Mouse (Mus musculus) adrenal gland, adult 2 months (tissue): ENCODE results near the gene Ap1m1. TPM values are rescaled to one million over a fixed set of nuclear protein-coding genes. Genes with fewer than 3 reads are reported as not detected.

Experiments
- DNase-seq: peaks from one replicate; pipeline ENCODE4 v3.0.0; 2021
- polyA plus RNA-seq: library from polyadenylated mRNA; depleted of rRNA; stranded (reverse); fragments of >200 nt; gene quantifications from 2 replicates; pipeline ENCODE4 v1.2.3, GENCODE M21; 2012
- total RNA-seq, 2 experiments: library from RNA; stranded (reverse); gene quantifications; 2 replicates each; pipeline ENCODE4 v1.2.3; 2021

Gene Ap1m1
- total and polyA plus RNA-seq, 3 experiments = 66.3 to 75.1 (median 67.8) TPM

DNA sequence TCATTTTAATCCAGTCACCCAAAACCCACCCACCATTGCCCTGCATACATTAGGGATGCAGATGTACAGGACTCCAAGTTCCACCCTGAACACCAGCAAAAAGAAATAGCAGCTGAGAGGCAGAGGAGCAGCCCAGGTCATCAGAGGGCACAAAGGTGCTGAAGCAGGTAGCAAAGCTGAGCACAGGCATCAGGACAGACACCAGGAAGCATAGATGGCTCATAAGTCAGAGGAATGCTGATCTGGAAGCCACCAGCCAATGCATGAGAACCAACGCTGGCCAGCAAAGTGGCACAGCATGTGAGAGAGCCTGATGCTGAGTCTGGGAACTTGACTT lies 18.1 kb downstream of the Ap1m1 start:
- no peak for DNase-seq

DNA sequence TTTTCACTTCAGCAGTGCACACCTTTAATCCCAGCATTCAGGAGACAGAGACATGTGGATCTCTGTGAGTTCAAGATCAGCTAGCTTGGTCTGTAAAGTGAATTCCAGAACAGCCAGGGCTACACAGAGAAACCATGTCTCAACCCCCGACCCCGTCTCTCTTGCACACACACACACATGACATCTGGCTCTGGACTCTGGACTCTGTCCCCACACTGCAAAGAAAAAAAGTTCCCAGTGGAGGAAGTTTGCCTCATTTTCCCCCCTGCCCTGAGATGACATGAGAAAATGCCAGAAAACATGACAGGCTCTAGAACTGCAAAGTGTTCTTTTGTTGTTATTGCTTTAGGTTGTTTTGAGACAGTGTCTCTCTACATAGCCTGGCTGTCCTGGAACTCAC lies 20.0 kb downstream of the Ap1m1 start:
- no peak for DNase-seq

- DNase-seq = no peak
These were observed 20.8 kb downstream of the Ap1m1 start for GRCm38 (mm10) chr8:72260585-72260984.

DNA sequence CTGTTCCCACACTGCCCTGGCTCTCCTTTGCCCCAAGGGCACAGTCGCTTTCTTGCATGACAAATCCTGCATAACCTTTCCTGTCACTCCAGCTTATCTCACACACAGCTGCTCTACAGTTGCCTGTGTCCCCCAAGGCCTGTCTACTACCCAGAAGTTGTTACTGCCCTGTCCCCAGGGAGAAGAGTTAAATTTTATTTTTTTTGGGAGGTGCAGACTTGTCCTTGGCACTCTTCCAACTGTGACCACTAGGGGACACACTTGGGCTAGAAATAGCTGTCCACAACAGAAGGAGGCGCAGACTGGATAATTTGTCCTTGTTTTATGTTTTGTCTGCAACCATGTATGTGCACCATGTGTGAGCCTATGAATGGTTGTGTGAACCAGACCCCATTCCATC lies 21.2 kb downstream of the Ap1m1 start:
- peak; percentile 80 for DNase-seq

- no peak for DNase-seq
These were observed 21.6 kb downstream of the Ap1m1 start for GRCm38 (mm10) chr8:72261431-72261830.

DNA sequence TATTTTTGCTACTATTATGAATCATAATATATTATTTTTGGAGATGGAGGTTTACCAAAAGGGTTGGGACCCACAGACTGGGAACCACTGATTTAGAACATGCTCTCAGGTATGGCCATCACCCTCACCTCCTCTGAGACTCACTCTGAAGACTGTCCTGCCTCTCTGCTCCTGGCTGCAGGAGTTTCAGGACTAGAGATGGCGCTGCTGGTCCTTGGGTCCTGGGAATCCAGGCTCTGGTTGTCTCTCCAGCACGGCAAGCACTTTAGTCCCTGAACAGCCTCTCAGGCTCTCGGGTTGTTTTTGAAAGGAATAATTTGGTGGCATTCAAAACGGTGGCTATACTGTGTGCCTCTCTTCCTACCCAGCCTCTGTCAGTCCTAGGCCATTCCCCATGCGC lies 22.1 kb downstream of the Ap1m1 start:
- DNase-seq = peak; percentile 71

DNA sequence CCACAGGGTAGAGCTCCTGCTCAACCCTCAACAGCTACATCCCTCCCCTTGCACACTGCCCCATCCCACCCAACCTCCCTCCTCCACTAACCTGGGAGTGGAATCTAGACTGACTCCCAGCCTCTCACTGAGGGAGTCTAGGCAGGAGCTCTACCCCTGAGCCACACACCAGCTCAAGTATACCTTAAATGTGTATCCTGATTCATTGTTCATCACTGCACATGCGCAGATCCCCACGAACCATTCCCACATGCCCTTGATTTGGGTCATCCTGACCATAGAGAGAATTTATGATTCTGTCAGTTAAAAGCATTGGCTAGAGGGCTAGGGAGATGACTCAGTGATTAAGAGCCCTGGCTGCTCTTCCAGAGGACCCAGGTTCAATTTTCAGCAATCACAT lies 22.9 kb downstream of the Ap1m1 start:
- DNase-seq = peak; percentile 87

GRCm38 (mm10) chr8:72263451-72263850 lies 23.6 kb downstream of the Ap1m1 start:
- peak; percentile 78 for DNase-seq

GRCm38 (mm10) chr8:72265342-72265741 lies 25.5 kb downstream of the Ap1m1 start:
- DNase-seq = peak; percentile 57

GRCm38 (mm10) chr8:72266671-72267070 lies 26.9 kb downstream of the Ap1m1 start:
- peak; percentile 43 for DNase-seq

GRCm38 (mm10) chr8:72267106-72267505 lies 27.3 kb downstream of the Ap1m1 start:
- no peak for DNase-seq

DNA sequence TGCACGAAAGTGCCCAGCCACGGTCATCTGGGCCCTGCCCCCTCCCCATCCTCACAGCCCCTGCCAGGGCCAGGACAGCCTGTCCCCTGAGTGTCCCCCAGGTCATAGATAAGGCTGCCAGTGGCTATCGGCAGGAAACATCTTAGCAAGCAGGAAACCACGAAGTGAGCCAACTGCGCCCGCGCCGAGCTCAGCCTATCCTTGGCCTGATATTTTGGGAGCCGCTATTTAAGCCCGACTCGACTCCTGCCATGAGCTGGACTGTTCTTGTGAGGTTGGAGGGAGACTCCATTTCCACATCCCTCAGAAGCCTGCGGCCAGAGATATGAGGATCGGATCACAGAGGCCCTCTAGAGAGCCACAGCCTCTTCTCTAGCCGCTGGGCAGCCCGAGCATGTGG lies 28.5 kb downstream of the Ap1m1 start:
- peak; percentile 82 for DNase-seq

- DNase-seq = no peak
These were observed 30.8 kb downstream of the Ap1m1 start for GRCm38 (mm10) chr8:72270606-72271005.

- DNase-seq = no peak
These were observed 31.3 kb downstream of the Ap1m1 start for GRCm38 (mm10) chr8:72271051-72271660.

DNA sequence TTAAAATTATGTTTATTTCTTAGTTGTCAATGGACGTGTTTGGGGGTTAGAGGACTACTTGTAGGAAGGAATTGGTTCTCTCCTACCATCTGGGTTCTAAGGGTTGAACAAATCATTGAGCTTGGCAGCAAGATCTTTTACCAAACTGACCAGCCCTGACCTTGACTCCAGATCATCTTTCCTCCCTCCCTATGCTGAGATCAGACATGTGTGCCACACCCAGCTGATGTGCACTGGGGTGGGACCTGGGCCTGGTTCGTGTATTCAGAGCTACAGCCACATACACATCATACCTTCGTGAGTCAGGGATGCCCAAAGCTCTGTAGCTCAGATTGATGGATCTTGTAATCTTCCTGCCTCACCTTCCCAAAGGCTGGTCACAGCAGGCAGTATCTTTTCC lies 31.9 kb downstream of the Ap1m1 start:
- DNase-seq = peak; percentile 38

GRCm38 (mm10) chr8:72272361-72272760 lies 32.5 kb downstream of the Ap1m1 start:
- DNase-seq = peak; percentile 74

DNA sequence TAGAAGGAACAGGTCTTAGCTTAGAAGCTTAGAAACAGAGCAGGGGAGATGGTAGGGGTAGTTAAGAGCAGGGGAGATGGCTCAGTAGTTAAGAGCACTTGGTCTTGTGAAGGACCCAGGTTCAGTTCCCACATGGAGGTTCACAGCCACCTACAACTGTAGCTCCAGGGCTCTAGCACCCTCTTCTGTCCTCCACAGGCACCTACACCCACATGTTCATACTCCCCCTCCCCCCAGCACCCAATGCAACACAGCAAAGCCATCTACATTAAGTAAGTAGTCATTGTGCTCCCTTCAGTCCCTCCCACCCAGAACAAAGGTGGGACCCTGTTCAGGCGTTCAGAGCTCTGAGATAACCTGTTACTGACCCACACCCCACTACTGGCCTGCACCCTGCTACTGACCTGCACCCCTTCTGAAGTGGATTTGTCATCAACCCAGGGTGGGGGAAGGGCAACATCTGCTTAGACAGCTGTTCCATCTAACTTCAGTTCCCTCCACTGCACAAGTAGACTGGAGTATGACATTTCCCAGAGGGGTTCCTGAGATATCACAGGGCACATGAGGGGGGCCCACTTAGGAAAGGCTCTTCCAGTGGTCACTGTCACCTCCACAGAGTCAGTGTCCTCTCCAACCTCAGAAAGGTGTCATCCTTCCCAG lies 33.4 kb downstream of the Ap1m1 start:
- DNase-seq = no peak

GRCm38 (mm10) chr8:72273807-72274206 lies 34.0 kb downstream of the Ap1m1 start:
- DNase-seq = no peak

- DNase-seq = no peak
These were observed 37.4 kb downstream of the Ap1m1 start for GRCm38 (mm10) chr8:72277244-72277643.

GRCm38 (mm10) chr8:72279151-72279550 lies 39.3 kb downstream of the Ap1m1 start:
- no peak for DNase-seq

- peak; percentile 49 for DNase-seq
These were observed 41.8 kb downstream of the Ap1m1 start for GRCm38 (mm10) chr8:72281634-72282033.

GRCm38 (mm10) chr8:72285285-72285684 lies 45.5 kb downstream of the Ap1m1 start:
- no peak for DNase-seq

DNA sequence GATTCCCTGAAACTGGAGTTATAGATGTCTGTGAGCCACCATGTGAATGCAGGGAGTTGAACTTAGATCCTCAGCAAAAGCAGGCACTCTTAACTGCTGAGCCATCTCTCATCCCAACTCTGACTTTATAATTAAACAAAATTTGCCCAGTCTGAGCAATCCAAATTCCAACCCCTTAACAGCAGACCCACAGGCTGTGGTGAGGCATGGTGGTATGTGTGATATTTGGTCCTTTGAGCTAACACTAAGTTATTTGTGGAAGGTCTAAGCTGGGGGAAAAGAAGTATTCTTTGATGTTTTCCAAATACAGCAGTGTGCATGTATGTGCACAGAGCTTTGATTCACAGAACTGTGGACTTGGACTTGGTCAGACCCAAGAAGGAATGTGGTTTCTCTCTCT lies 49.2 kb downstream of the Ap1m1 start:
- no peak for DNase-seq

DNA sequence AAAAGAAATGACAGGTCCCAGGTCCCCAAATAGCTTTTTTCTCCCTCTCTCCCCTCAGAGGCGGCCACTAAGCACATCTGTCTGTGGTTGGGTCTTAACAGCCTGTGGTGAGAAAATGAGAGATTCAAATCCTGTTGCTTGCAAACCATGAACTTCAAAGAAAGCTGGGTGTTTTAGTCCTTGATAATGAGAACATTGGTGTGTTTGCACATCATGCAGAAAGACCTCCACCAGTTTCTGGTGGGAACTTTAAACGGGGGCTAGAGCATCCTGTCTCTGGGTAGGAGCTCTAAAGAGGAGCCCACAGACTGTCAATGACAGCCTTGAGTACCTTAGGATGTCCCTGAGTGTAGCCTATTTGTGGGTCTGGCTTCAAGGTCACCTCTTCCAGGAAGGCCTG lies 51.3 kb downstream of the Ap1m1 start:
- DNase-seq = no peak
